Mouse (Mus musculus): Measurements from ENCODE around the gene Prr5l. TPM values are rescaled to one million over a fixed set of nuclear protein-coding genes. Genes with fewer than 3 reads are reported as not detected.

The Prr5l gene
- polyA plus RNA-seq, 1 experiment: 3.9 TPM

DNA sequence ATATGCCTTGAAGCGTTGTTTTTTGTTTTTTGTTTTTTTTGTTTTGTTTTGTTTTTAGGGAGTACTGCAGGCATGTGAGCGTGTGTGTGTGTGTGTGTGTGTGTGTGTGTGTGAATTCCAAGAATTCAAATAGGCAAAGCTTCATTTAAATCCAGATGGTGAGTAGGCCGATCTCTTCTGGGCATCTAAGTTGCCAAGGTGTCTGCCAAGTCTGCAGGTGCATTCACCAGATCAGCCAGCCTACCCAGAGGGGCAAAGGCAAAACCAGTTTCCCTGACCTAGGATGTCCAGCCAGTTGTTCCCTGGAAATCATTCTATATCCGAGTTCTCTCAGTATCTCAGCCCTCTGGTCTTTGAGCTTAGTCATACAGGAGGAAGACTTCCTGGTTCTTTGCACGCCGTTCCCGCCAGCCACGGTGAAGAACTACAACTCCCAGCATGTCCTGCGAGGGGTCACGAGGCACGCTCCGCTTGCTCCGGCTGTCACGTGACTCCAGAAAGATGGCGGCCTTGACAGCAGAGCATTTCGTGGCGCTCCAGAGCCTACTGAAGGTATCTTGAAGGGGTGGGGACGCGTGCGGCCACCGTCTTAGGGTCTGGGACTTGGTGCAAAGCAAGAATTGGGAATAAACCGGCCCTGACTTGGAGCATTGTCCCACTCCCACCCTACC is 3.1 kb upstream of the Prr5l start, which contains the start of gene Commd9:
Commd9 (plus strand) TSS at position 480 of the 671 bp plus-strand sequence.
- peak within 1 kb of the TSS; percentile 71 for H3K4me3 ChIP-seq (ENCODE audit: insufficient read depth, low read length)
- H3K4me1 ChIP-seq (ENCODE audit: control insufficient read depth, insufficient read depth, low read length): peaks cover 34% of the 10 kb centered on the region
- peak within 1 kb of the TSS; percentile 27 for H3K27ac ChIP-seq (ENCODE audit: insufficient read depth, low read depth, low read length)
- TF ChIP-seq CTCF (IDR thresholded peaks at IDR 0.05; ENCODE audit: low read depth, low read length) (no peak), POLR2A (IDR thresholded peaks at IDR 0.05; ENCODE audit: borderline replicate concordance, low read depth, low read length) (no peak)

DNA sequence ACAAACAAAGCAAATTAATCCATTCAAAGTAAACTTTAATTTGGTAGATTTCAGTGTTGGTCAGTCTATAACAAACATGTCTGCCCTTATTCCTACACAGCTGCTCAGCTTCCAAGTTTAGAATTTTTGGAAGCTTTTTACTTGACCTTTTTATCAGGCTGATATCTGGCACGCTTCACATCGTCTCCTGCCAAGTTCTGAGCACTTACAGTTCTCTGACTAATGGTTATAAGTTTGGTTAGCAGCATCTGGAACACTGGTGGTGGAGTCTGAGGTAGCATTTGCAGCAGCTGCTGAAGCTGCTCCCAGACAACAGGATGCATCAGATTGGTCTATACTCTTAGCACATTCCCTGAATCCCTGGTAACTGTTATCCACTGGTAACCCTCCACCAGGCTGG is 1.5 kb upstream of the Prr5l start:
- TF ChIP-seq CTCF (IDR thresholded peaks at IDR 0.05; ENCODE audit: low read depth, low read length) (no peak), POLR2A (IDR thresholded peaks at IDR 0.05; ENCODE audit: borderline replicate concordance, low read depth, low read length) (no peak)
- Histone ChIP-seq H3K27ac (ENCODE audit: insufficient read depth, low read depth, low read length) (no peak overlapping the region), H3K4me3 (ENCODE audit: insufficient read depth, low read length) (no peak overlapping the region), H3K4me1 (ENCODE audit: control insufficient read depth, insufficient read depth, low read length) (peaks cover 38% of the 10 kb centered on the region)

GRCm38 (mm10) chr2:101881471-101882162 is 1.2 kb downstream of the Prr5l start:
- H3K4me3 ChIP-seq (ENCODE audit: insufficient read depth, low read length): peak overlapping the region; percentile 23
- peaks cover 32% of the 10 kb centered on the region for H3K4me1 ChIP-seq (ENCODE audit: control insufficient read depth, insufficient read depth, low read length)
- H3K27ac ChIP-seq (ENCODE audit: insufficient read depth, low read depth, low read length): peak overlapping the region; percentile 49
- TF ChIP-seq POLR2A (IDR thresholded peaks at IDR 0.05; ENCODE audit: borderline replicate concordance, low read depth, low read length): no peak
- TF ChIP-seq CTCF (IDR thresholded peaks at IDR 0.05; ENCODE audit: low read depth, low read length): no peak

DNA sequence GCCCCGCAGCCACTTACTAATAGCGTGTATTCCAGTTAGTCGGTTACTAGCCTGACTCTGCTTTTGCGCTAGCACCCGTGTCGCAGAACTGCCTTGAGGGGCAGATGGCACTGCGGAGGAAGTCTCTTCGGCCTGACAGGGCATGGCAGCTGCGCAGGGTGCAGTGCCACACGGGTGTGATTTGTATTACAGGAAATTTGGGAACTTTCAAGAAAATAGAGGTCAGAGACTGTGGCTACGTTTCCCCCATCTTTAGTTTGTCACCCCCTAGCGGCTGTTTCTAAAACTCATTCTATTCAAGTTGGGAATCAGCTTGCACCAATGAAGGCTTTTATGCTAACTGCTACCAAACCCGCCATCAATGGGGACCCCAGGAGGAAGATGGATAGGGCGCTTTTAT is 11.6 kb downstream of the Prr5l start:
- Histone ChIP-seq H3K4me3 (ENCODE audit: insufficient read depth, low read length) (no peak overlapping the region), H3K27ac (ENCODE audit: insufficient read depth, low read depth, low read length) (no peak overlapping the region)

DNA sequence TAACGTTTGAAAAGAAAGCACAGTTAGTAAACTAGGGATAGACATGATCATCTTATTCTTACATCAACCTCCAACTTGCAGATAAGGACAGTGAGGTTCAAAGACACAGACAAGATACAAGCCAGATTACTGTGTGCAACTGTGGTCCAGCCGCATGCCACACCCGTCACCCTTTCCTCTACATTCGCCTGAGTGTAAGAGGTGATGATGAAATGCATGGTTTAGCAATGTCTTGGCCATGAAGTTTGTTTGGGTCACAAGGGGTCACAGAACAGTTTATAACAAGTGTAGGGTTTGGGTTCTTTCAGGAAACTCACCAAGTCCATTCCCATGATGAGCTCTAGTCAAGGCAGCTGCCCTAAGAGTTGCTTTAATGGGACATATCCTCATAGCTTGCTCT is 14.1 kb downstream of the Prr5l start:
- Histone ChIP-seq H3K4me3 (ENCODE audit: insufficient read depth, low read length) (no peak overlapping the region), H3K27ac (ENCODE audit: insufficient read depth, low read depth, low read length) (no peak overlapping the region), H3K4me1 (ENCODE audit: control insufficient read depth, insufficient read depth, low read length) (peaks cover 5% of the 10 kb centered on the region; the same call in 1 of the 2 replicates)
- TF ChIP-seq CTCF (IDR thresholded peaks at IDR 0.05; ENCODE audit: low read depth, low read length) (no peak), POLR2A (IDR thresholded peaks at IDR 0.05; ENCODE audit: borderline replicate concordance, low read depth, low read length) (no peak)

More for the DNA sequence above, 11.6 kb downstream of the Prr5l start:
- H3K4me1 ChIP-seq (ENCODE audit: control insufficient read depth, insufficient read depth, low read length): peaks cover 5% of the 10 kb centered on the region; the same call in 1 of the 2 replicates
- TF ChIP-seq CTCF (IDR thresholded peaks at IDR 0.05; ENCODE audit: low read depth, low read length) (peak; percentile 48; the same call in 1 of the 2 replicates), POLR2A (IDR thresholded peaks at IDR 0.05; ENCODE audit: borderline replicate concordance, low read depth, low read length) (no peak)

DNA sequence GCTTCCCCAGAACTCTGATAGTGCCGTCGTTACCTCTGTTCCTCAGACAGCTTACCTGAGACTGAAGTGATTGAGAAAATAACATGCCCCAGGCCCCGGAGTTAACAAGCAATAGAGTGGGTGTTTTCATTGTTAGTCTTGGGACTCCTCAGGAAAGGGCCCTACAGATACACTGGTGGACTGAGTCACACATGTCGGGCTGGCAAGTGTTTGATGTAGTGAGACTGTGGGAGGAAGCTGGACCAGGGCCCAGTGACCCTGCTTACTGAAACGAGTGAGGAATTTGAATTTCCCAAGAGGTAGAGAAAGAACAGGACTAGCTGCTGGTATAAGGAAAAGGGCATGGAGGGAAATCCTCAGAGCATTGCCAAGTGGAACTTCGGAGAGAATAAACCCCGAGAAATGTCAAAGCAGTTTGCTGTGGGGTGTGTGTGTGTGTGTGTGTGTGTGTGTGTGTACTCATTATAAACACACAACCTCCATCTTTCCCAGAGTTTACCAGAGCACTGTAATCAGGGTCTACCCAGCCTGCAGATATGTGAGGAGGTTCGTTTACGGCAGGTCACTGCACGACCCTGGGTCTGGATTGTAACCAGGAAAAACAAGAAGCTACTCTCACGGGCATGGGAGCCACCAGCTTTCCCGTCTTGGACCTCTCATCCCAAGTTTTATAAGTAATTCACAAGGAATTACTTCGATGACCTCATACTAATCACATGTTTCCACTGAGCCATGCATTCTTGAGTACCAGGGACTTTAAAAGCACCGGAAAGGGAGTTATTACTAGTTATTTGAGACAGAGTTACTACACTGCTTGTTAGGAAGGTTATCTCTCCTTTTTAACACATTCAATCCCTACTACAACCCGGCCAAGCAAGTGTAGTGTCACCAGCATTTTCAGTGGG is 20.4 kb downstream of the Prr5l start:
- Histone ChIP-seq H3K4me1 (ENCODE audit: control insufficient read depth, insufficient read depth, low read length) (0 out of 2 replicates have a peak, but pooled peaks cover 2% of the 10 kb centered on the region), H3K27ac (ENCODE audit: insufficient read depth, low read depth, low read length) (no peak overlapping the region), H3K4me3 (ENCODE audit: insufficient read depth, low read length) (no peak overlapping the region)
- TF ChIP-seq CTCF (IDR thresholded peaks at IDR 0.05; ENCODE audit: low read depth, low read length) (no peak), POLR2A (IDR thresholded peaks at IDR 0.05; ENCODE audit: borderline replicate concordance, low read depth, low read length) (no peak)

DNA sequence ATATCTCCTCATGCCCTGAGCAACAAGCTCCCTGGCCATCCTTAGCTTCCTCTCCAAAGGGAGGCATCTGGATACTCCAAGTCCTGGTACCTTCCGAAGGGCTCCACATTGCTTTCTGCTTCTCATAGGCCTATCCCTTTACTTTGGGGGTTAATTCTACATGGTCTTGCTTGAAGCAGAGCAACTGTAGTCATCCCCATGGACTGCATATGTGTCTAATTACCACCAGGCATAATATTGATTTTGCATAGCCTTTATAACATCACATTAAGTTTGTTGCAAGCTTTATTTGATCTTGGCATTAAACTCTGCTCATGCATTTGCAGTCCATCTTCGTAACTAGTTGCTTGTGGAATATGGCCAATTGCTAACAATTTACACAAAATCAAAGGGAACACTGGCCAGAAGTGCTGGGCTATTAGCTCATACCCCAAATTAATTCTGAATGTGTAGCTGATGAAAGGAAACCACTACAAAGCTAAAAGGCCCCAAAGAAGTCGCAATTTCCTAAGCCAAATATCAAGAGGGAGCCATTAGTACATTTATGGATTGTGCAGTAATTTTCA is 21.8 kb downstream of the Prr5l start:
- Histone ChIP-seq H3K4me1 (ENCODE audit: control insufficient read depth, insufficient read depth, low read length) (peaks cover 5% of the 10 kb centered on the region; the same call in 1 of the 2 replicates), H3K27ac (ENCODE audit: insufficient read depth, low read depth, low read length) (no peak overlapping the region), H3K4me3 (ENCODE audit: insufficient read depth, low read length) (no peak overlapping the region)
- no peak for TF ChIP-seq POLR2A (IDR thresholded peaks at IDR 0.05; ENCODE audit: borderline replicate concordance, low read depth, low read length)
- no peak for TF ChIP-seq CTCF (IDR thresholded peaks at IDR 0.05; ENCODE audit: low read depth, low read length)

DNA sequence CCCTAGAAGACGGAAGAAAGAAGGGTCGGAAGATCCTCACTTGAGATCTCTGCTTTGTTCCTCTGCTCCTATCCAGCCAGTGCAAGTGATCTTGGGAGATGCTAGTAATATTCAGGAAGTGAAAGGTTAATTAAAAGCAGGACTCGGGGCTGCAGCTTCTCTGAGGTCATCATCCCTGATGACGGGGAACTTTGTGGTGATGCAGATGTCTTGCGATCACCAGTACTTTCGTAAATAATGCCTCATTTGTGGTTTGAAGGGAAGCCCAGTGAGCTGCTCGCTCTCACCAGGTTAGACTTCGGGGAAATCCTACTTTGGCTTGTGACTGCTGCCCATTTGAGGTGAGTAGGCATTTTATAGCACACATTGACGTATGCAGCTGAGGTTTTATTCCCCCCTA is 26.7 kb downstream of the Prr5l start:
- peaks cover 6% of the 10 kb centered on the region; the same call in 1 of the 2 replicates for H3K4me1 ChIP-seq (ENCODE audit: control insufficient read depth, insufficient read depth, low read length)

DNA sequence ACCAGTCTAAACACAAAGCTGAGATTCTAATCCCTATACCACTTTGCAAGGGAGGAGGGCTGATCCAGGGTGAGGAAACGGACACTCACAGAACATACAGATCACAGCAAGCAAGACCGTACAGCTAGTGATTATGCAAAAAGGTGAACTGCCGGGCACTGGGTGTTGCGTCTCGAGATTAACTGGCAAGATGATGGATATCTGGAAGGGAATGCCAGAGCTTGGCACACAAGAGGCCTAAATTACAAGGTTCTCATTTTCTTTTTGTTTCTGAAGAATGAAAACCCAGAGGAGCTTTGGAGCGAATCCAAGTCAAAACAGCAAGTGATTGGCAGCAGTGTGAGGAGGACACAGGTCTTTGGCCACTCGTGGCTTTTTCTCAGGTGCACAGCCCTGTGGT is 28.0 kb downstream of the Prr5l start:
- Histone ChIP-seq H3K27ac (ENCODE audit: insufficient read depth, low read depth, low read length) (no peak overlapping the region), H3K4me1 (ENCODE audit: control insufficient read depth, insufficient read depth, low read length) (peaks cover 6% of the 10 kb centered on the region; the same call in 1 of the 2 replicates), H3K4me3 (ENCODE audit: insufficient read depth, low read length) (no peak overlapping the region)
- TF ChIP-seq POLR2A (IDR thresholded peaks at IDR 0.05; ENCODE audit: borderline replicate concordance, low read depth, low read length) (no peak), CTCF (IDR thresholded peaks at IDR 0.05; ENCODE audit: low read depth, low read length) (no peak)

More for the DNA sequence above, 26.7 kb downstream of the Prr5l start:
- H3K4me3 ChIP-seq (ENCODE audit: insufficient read depth, low read length): no peak overlapping the region
- TF ChIP-seq CTCF (IDR thresholded peaks at IDR 0.05; ENCODE audit: low read depth, low read length): no peak
- TF ChIP-seq POLR2A (IDR thresholded peaks at IDR 0.05; ENCODE audit: borderline replicate concordance, low read depth, low read length): no peak
- no peak overlapping the region for H3K27ac ChIP-seq (ENCODE audit: insufficient read depth, low read depth, low read length)

All from bone marrow macrophage, adult 2 months (primary cell).